Mouse (Mus musculus) brain, embryonic 14.5 days (tissue): ENCODE measurements around the gene Vegfa.

Experiments used
- CTCF ChIP-seq: fragments of 200-500 bp; IDR thresholded peaks from 2 replicates; pipeline ENCODE4 v1.5.1; 2012; ENCODE audit warnings: inconsistent platforms, mild to moderate bottlenecking, moderate library complexity, borderline replicate concordance; ENCODE audit not compliant: insufficient read depth, insufficient read length; ENCODE audit errors: extremely low read depth
- POLR2A ChIP-seq: fragments of 200-500 bp; IDR thresholded peaks from 2 replicates; pipeline ENCODE4 v1.6.1; 2012; ENCODE audit warnings: mild to moderate bottlenecking, inconsistent platforms, borderline replicate concordance; ENCODE audit not compliant: poor library complexity, insufficient read depth, insufficient read length, severe bottlenecking; ENCODE audit errors: extremely low read depth

DNA sequence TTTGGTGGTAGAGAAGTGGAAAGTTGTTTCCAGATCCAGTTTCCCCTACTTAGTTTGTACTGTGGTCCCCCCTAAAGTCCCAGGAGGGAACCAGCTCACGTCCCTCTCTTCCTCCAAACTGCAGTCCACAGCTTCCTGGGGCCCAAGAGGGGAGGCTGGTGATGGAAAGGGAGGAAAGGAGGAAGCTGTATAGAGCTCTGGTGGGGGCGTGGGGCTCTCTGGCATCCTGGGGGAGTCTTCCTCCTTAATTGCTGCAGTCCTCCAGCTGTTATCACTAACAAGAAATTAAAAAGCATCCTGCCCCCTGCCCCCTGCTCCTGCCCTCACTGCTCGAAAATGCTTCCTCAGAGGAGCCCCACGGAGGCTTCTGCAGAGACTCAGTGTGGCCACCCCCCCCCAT lies 17.4 kb upstream of the Vegfa start:
- TF ChIP-seq CTCF: no peak
- no peak for TF ChIP-seq POLR2A
